Mouse (Mus musculus) forebrain, postnatal 0 days (tissue): ENCODE data around the gene Nr2f1. TPM values are rescaled to one million over a fixed set of nuclear protein-coding genes. Genes with fewer than 3 reads are reported as not detected.

Source experiments
- ATAC-seq: fragments of 200-750 bp; cut with Nextera tagmentation; 2 replicates; pipeline ENCODE4 v1.8.0; 2017; ENCODE audit warnings: mild to moderate bottlenecking, moderate library complexity
- DNase-seq: peaks from one replicate; pipeline ENCODE4 v3.0.0-alpha.2; 2015
- H3K27ac ChIP-seq: fragments of 300-500 bp; sonication (generic); 2 replicates; pipeline ENCODE4 v1.5.1; 2014; ENCODE audit warnings: low read depth, mild to moderate bottlenecking, antibody characterized with exemption, low read length, moderate library complexity, mixed read lengths
- H3K27me3 ChIP-seq: fragments of 300-500 bp; sonication (generic); 2 replicates; pipeline ENCODE4 v1.6.1; 2014; ENCODE audit warnings: mild to moderate bottlenecking, low read length, mixed read lengths; ENCODE audit not compliant: insufficient read depth
- H3K36me3 ChIP-seq: fragments of 300-500 bp; sonication (generic); 2 replicates; pipeline ENCODE4 v1.6.1; 2014; ENCODE audit warnings: mild to moderate bottlenecking, moderate library complexity; ENCODE audit not compliant: insufficient read depth
- H3K4me1 ChIP-seq: fragments of 300-500 bp; sonication (generic); 2 replicates; pipeline ENCODE4 v1.6.1; 2014; ENCODE audit warnings: antibody characterized with exemption; ENCODE audit not compliant: insufficient read depth
- H3K4me2 ChIP-seq: fragments of 300-500 bp; sonication (generic); 2 replicates; pipeline ENCODE4 v1.6.1; 2014; ENCODE audit warnings: low read depth, mild to moderate bottlenecking, moderate library complexity
- H3K4me3 ChIP-seq: fragments of 300-500 bp; sonication (generic); 2 replicates; pipeline ENCODE4 v1.5.1; 2014; ENCODE audit warnings: low read depth, low read length, mixed read lengths
- H3K9ac ChIP-seq: fragments of 300-500 bp; sonication (generic); 2 replicates; pipeline ENCODE4 v1.6.1; 2014; ENCODE audit warnings: mild to moderate bottlenecking
- H3K9me3 ChIP-seq: fragments of 300-500 bp; sonication (generic); 2 replicates; pipeline ENCODE4 v1.6.1; 2016; ENCODE audit warnings: low read length
- CTCF ChIP-seq: sonication (generic); IDR thresholded peaks from 2 replicates; pipeline ENCODE4 v1.5.1; 2016; ENCODE audit warnings: antibody characterized with exemption, control low read depth, low read depth
- WGBS: fragments of 180-500 bp; shearing (Covaris S2); extraction: QIAGEN DNeasy Blood & Tissue Kit; methylation state at CpG from one replicate; pipeline ENCODE4 v1.1.7; 2014; 5-methylcytosine and 5-hydroxymethylcytosine counted together
- polyA plus RNA-seq: library from polyadenylated mRNA; unstranded; fragments of >200 nt; fragmentation: Nextera tagmentation; extraction: Ambion mirVana; gene quantifications from 2 replicates; pipeline ENCODE4 v1.2.1, GENCODE M21; 2015
- total RNA-seq: library from RNA; depleted of rRNA; stranded (reverse); fragments of >200 nt; gene quantifications from 2 replicates; pipeline ENCODE4 v1.2.3, GENCODE M21; 2014; rRNA removed

Nr2f1 gene
- total and polyA plus RNA-seq, 2 experiments from 2014 or later, result 89.1 to 250 TPM

GRCm38 (mm10) chr13:78162149-78162548 lies 37.4 kb downstream of the Nr2f1 start:
- no peaks in the 10 kb centered on the region; the same call in 1 of the 2 replicates for H3K27me3 ChIP-seq
- H3K4me2 ChIP-seq, result no peak overlapping the region
- DNase-seq (peak; percentile 75), ATAC-seq (peak; percentile 75)
- no peak overlapping the region for H3K4me3 ChIP-seq
- TF ChIP-seq CTCF, result no peak
- H3K27ac ChIP-seq, result peak overlapping the region; percentile 41; the same call in 1 of the 2 replicates
- no peaks in the 10 kb centered on the region for H3K36me3 ChIP-seq
- H3K9me3 ChIP-seq, result no peaks in the 10 kb centered on the region
- H3K9ac ChIP-seq, result no peak overlapping the region
- H3K4me1 ChIP-seq, result peaks cover 3% of the 10 kb centered on the region; the same call in 1 of the 2 replicates
- WGBS, result 33% methylated on average over 2 of the region's 2 CpGs

GRCm38 (mm10) chr13:78157465-78157864 lies 42.1 kb downstream of the Nr2f1 start:
- Histone ChIP-seq H3K27ac (no peak overlapping the region), H3K4me1 (no peaks in the 10 kb centered on the region), H3K9ac (no peak overlapping the region), H3K27me3 (no peaks in the 10 kb centered on the region), H3K36me3 (no peaks in the 10 kb centered on the region), H3K9me3 (no peaks in the 10 kb centered on the region), H3K4me2 (no peak overlapping the region), H3K4me3 (no peak overlapping the region)
- DNase-seq, result no peak
- no peak for TF ChIP-seq CTCF
- WGBS, result 83% methylated on average over 5 of the region's 5 CpGs
- ATAC-seq, result no peak

Other genes starting within 250 kb of the Nr2f1 start
- 1.2 and 1.9 TPM in 2 replicates for gene Pou5f2, start 174.9 kb downstream of the Nr2f1 start, total RNA-seq
- gene Pou5f2, start 174.9 kb downstream of the Nr2f1 start, polyA plus RNA-seq, result 0.42 TPM in 1 of 2 replicates, not detected in the other